ENCODE assay signal across 7 mouse cellular contexts in the genomic region with DNA sequence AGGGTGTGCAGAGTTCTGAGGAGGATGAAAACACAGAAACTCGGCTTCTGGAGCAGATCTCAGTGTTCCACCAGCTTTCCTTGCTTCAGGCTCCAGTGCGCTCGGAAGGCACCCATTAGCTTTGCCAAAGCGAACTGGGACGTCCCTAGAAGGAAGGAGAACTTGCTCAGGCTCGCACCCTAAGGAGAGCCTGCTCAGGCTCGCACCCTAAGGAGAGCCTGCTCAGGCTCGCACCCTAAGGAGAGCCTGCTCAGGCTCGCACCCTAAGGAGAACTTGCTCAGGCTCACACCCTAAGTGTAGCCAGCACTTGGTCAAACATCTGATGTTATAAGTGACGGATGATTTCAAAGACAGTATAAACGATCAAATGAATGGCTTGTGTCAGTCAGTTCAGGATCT.
DNase-seq lines count a peak whose midpoint lies in the region; ATAC-seq and TF ChIP-seq lines count a peak whose summit lies in the region.
"Not testable (repeated sequence)": the region's sequence is repeated elsewhere in the genome, so short reads cannot be mapped to it uniquely, and the experiment has no call there.

No protein-coding gene starts in this region.

- not testable (repeated sequence) for H3K9ac ChIP-seq in lung, embryonic 14.5 days; stomach, embryonic 15.5 days

- H3K36me3 ChIP-seq in lung, embryonic 14.5 days (ENCODE audit: insufficient read depth); stomach, embryonic 15.5 days: not testable (repeated sequence)

- intact Hi-C loops in gastrocnemius, adult 2 months (cut with DNase I) = not testable (repeated sequence)
- intact Hi-C loops in heart, postnatal 36 days (cut with DNase I) = loop anchor here (5.0 kb wide), 1 partner anchor 70 kb away; no protein-coding TSS in a partner anchor

- not testable (repeated sequence) for H3K4me2 ChIP-seq in lung, embryonic 14.5 days; stomach, embryonic 15.5 days

- not testable (repeated sequence) for H3K4me3 ChIP-seq in gastrocnemius, adult 2 months; lung, embryonic 14.5 days (ENCODE audit: low read depth, low read length); stomach, embryonic 15.5 days (replicated peaks)

- H3K27me3 ChIP-seq in lung, embryonic 14.5 days (ENCODE audit: insufficient read depth, low read length); stomach, embryonic 15.5 days (replicated peaks): not testable (repeated sequence)

- not testable (repeated sequence) for H3K27ac ChIP-seq in gastrocnemius, adult 2 months; lung, embryonic 14.5 days (ENCODE audit: low read depth); stomach, embryonic 15.5 days

- not testable (repeated sequence) for TF ChIP-seq CTCF in gastrocnemius, adult 2 months (IDR thresholded peaks at IDR 0.05); lung, embryonic 14.5 days (IDR thresholded peaks at IDR 0.05; ENCODE audit: low read depth)

- not testable (repeated sequence) for H3K4me1 ChIP-seq in lung, embryonic 14.5 days (ENCODE audit: insufficient read depth); stomach, embryonic 15.5 days

- ATAC-seq in lung, embryonic 14.5 days (ENCODE audit: insufficient read depth) = peak; percentile 24; the same call in 1 of the 2 replicates
- ATAC-seq in stomach, embryonic 15.5 days (ENCODE audit: insufficient read depth, low FRiP score, low read depth) = peak; percentile 50; the same call in 1 of the 2 replicates

- peak; percentile 13 for DNase-seq in adrenal gland, postnatal 10 days
- DNase-seq in gastrocnemius, adult 2 months = peak; percentile 22
- DNase-seq in heart, postnatal 36 days = peak; percentile 4 to 19
- DNase-seq in kidney, postnatal 10 days = peak; percentile 43
- DNase-seq in lung, embryonic 14.5 days = not testable (repeated sequence)
- DNase-seq in lung, postnatal 36 days = peak; percentile 66

- WGBS in lung, embryonic 14.5 days = 71% methylated on average over 11 of the region's 11 CpGs
- WGBS in stomach, embryonic 15.5 days = 69% methylated on average over 11 of the region's 11 CpGs

- H3K9me3 ChIP-seq in lung, embryonic 14.5 days (ENCODE audit: low read depth, low read length); stomach, embryonic 15.5 days: not testable (repeated sequence)
